Mouse (Mus musculus) layer of hippocampus, postnatal 10 days (tissue): ENCODE measurements around the gene Olfr891. TPM values are rescaled to one million over a fixed set of nuclear protein-coding genes. Genes with fewer than 3 reads are reported as not detected.
"Not testable (repeated sequence)": the region's sequence is repeated elsewhere in the genome, so short reads cannot be mapped to it uniquely, and the experiment has no call there.

Experiments used
- DNase-seq, 2 experiments: peaks; one replicate each; pipeline ENCODE4 v3.0.0; 2021; ENCODE audit warnings: low spot score in 2 of 2
- long read RNA-seq: library from polyadenylated mRNA; stranded (forward); transcript quantifications from one replicate; pipeline ENCODE4 v2.0.0, GENCODE M21; 2023
- total RNA-seq, 2 experiments: library from RNA; stranded (reverse); gene quantifications; 2 replicates each; pipeline ENCODE4 v1.2.3; 2021

Gene Olfr891
- total RNA-seq = not detected
- long read RNA-seq = 0 reads

DNA sequence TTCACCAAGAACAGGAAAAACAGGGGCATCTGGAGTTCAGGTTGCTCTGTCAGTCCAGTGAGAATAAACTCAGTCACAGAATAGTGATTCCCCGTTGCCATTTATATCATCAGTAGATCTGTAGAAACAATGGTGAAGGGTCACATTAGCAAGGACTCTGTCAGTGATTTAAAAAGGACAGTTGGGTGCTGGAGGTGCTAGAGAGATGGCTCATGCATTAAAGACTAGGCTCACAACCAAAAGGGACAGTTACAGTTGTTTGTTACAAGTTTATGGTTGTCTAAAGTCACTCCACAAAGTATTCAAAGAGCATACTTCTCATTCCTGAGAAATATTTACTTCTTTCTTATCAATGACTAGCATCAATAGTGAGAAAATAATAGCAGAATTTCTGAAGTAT is at the start of gene Olfr891:
Gene Olfr891, minus strand, starts transcription at position 101 of the 400 bp plus-strand sequence.
- DNase-seq = no peak

DNA sequence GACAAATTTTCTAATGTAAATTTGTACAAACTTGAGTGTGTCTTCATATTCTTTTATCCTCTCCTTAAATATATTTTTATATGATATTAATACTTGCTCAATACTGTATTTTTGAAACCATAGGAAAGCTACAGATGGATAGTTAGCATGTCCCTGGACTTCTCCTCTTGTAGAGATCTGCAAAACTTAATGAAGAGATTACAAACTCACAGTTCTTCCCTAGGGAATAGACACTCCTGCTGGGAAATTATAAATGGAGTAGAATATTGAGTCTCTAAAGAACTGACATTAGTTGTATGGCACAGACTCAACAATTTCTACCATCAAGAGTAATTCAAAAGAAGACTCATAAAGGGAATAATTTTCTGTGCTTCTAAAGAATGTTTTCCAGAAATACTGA is 37.1 kb upstream of the Olfr891 start, which contains the start of gene Olfr894:
Gene Olfr894, plus strand, starts transcription at position 301 of the 400 bp plus-strand sequence.
- DNase-seq = no peak

DNA sequence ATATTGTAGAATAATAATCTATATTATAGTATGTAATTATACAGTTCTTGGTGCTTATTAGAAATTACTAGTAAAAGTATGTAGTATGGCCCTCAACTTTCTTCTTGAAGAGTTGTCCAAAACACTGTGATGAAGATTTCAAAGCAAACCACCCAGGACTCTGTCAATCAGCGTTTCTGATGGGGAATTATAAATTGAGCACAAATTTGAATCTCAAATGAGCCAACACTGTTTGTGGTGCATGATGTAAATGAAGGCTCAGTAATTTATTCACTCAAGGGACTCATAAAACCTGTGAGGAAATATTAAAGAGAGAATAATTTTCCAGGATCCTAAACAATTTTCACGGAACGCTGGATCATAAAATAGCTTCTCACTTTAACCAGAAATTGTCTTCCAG is 27.4 kb upstream of the Olfr891 start, which contains the start of gene Olfr893:
Gene Olfr893, plus strand, starts transcription at position 301 of the 400 bp plus-strand sequence.
- DNase-seq = no peak

DNA sequence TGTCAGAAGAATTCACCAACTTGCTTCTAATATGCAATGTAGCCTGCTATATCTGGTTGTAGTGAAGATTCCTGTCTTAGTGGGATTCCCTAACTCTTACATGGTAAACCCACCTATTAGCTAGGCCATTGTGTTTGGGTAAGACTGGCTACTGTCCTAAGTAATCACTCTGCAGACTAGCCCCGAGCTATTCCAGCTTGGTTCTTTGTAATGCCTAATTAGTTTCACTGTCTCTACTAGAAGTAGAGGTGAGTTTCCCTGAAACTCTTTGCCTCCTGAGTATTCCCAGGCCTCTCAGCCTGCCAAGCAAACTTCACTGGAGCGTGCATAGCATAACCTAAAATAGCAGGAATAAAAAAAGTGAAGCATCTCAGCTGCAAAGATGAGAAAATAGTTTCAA is 12.3 kb downstream of the Olfr891 start:
- not testable (repeated sequence) for DNase-seq

DNA sequence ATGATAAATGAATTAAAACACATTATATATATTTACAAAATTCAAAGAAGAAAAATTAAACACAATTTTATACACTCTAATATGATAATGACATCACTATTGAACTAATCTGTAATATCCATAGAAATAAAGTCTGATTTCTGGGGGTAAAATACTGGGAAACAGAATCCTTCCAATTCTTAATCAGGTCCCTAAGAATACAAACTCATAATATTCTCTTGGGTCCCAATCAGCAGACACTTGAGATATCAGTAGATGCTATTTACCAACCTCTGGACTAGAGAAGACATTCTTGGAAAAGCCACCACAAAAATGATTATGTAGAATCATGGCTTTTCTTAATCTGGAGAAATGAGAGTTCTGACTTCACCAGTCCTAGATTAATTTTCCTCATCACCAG is 38.4 kb downstream of the Olfr891 start, which contains the start of gene Olfr890:
Gene Olfr890, plus strand, starts transcription at position 301 of the 400 bp plus-strand sequence.
- no peak for DNase-seq

Other genes with a start within 250 kb of the Olfr891 start
- not detected for gene Olfr881, start 189.0 kb downstream of the Olfr891 start, total RNA-seq
- not detected for gene Olfr883, start 155.0 kb downstream of the Olfr891 start, total RNA-seq
- not detected for gene Olfr884, start 134.3 kb downstream of the Olfr891 start, total RNA-seq
- gene Olfr885, start 119.5 kb downstream of the Olfr891 start, total RNA-seq = not detected
- gene Olfr887, start 96.7 kb downstream of the Olfr891 start, total RNA-seq = not detected
- not detected for gene Olfr888, start 72.7 kb downstream of the Olfr891 start, total RNA-seq
- not detected for gene Olfr889, start 65.6 kb downstream of the Olfr891 start, total RNA-seq
- gene Olfr890, start 38.3 kb downstream of the Olfr891 start, total RNA-seq = not detected
- gene Olfr893, start 27.5 kb upstream of the Olfr891 start, total RNA-seq = not detected
- not detected for gene Olfr894, start 37.2 kb upstream of the Olfr891 start, total RNA-seq
- gene Olfr143, start 72.0 kb upstream of the Olfr891 start, total RNA-seq = not detected
- not detected for gene Olfr895, start 87.0 kb upstream of the Olfr891 start, total RNA-seq
- not detected for gene Olfr896-ps1, start 110.3 kb upstream of the Olfr891 start, total RNA-seq
- not detected for gene Olfr25, start 148.2 kb upstream of the Olfr891 start, total RNA-seq
- gene Olfr898, start 167.6 kb upstream of the Olfr891 start, total RNA-seq = not detected
- not detected for gene Olfr250, start 186.1 kb upstream of the Olfr891 start, total RNA-seq
- gene Olfr251, start 196.3 kb upstream of the Olfr891 start, total RNA-seq = not detected
- not detected for gene Olfr147, start 220.9 kb upstream of the Olfr891 start, total RNA-seq
- gene Olfr901, start 248.6 kb upstream of the Olfr891 start, total RNA-seq = not detected